In genomic region chr8:106262343-106262742, GRCm38 (mm10) we compare ENCODE assay signal across 9 mouse cellular contexts. TPM values are rescaled to one million over a fixed set of nuclear protein-coding genes. Genes with fewer than 3 reads are reported as not detected.
DNase-seq lines count a peak whose midpoint lies in the region; ATAC-seq and TF ChIP-seq lines count a peak whose summit lies in the region.
"Had no signal": no experiment of that assay in that cellular context is flagged by ENCODE, and none has a peak within 500 bp of the region (broad histone marks: within the 10 kb centered on the region; RNA-seq: fewer than 3 reads in every experiment).

No protein-coding gene starts in this region.

- ATAC-seq in lung, embryonic 15.5 days (ENCODE audit: borderline replicate concordance, extremely low read depth, low FRiP score, low TSS enrichment), result peak; percentile 27; the same call in 1 of the 2 replicates
- ATAC-seq in hindbrain, postnatal 0 days, result no peak

- H3K4me1 ChIP-seq in lung, embryonic 15.5 days, result no peaks in the 10 kb centered on the region
- H3K4me1 ChIP-seq in hindbrain, postnatal 0 days (ENCODE audit: insufficient read depth, low read length), result no peaks in the 10 kb centered on the region
- H3K4me1 ChIP-seq: limb, embryonic 12.5 days had no signal

- H3K9ac ChIP-seq in lung, embryonic 15.5 days, result no peak overlapping the region
- H3K9ac ChIP-seq in hindbrain, postnatal 0 days (replicated peaks; ENCODE audit: low read length), result no peak overlapping the region
- H3K9ac ChIP-seq: limb, embryonic 12.5 days had no signal

- H3K4me2 ChIP-seq in lung, embryonic 15.5 days, result no peak overlapping the region
- H3K4me2 ChIP-seq in hindbrain, postnatal 0 days (ENCODE audit: low read depth, low read length), result no peak overlapping the region
- H3K4me2 ChIP-seq: limb, embryonic 12.5 days had no signal

- no peak for DNase-seq in lung, postnatal 4 days
- peak; percentile 45 for DNase-seq in gastrocnemius, adult 18-20 months (ENCODE audit: low spot score)
- DNase-seq in heart, adult 8-10 months (ENCODE audit: low spot score), result peak; percentile 8
- peak; percentile 52 for DNase-seq in hindbrain, postnatal 0 days (ENCODE audit: low spot score)
- no peak for DNase-seq in liver
- no peak for DNase-seq in thymus, postnatal 25 days
- DNase-seq: cerebellum, adult 9-11 months had no signal

- H3K36me3 ChIP-seq in lung, embryonic 15.5 days, result no peaks in the 10 kb centered on the region
- peaks cover 7% of the 10 kb centered on the region; the same call in 1 of the 2 replicates for H3K36me3 ChIP-seq in hindbrain, postnatal 0 days (ENCODE audit: insufficient read depth, low read length)

- H3K27ac ChIP-seq in lung, embryonic 15.5 days, result no peak overlapping the region
- H3K27ac ChIP-seq in hindbrain, postnatal 0 days, result no peak overlapping the region
- H3K27ac ChIP-seq: limb, embryonic 12.5 days had no signal

- no peaks in the 10 kb centered on the region for H3K9me3 ChIP-seq in lung, embryonic 15.5 days
- no peaks in the 10 kb centered on the region for H3K9me3 ChIP-seq in hindbrain, postnatal 0 days (ENCODE audit: low read length)
- H3K9me3 ChIP-seq: limb, embryonic 12.5 days had no signal

- no peaks in the 10 kb centered on the region for H3K27me3 ChIP-seq in lung, embryonic 15.5 days
- no peaks in the 10 kb centered on the region for H3K27me3 ChIP-seq in hindbrain, postnatal 0 days (ENCODE audit: insufficient read depth, low read length)
- H3K27me3 ChIP-seq: limb, embryonic 12.5 days had no signal

- TF ChIP-seq CTCF in hindbrain, postnatal 0 days (IDR thresholded peaks at IDR 0.05; ENCODE audit: low read depth), result no peak

- 34% methylated on average over 5 of the region's 5 CpGs for WGBS in lung, embryonic 15.5 days
- WGBS in hindbrain, postnatal 0 days, result 37% methylated on average over 5 of the region's 5 CpGs

- no peak overlapping the region for H3K4me3 ChIP-seq in lung, embryonic 15.5 days
- no peak overlapping the region for H3K4me3 ChIP-seq in hindbrain, postnatal 0 days (ENCODE audit: low read length)
- H3K4me3 ChIP-seq: limb, embryonic 12.5 days had no signal

RNA-seq across cellular contexts. Expression of gene Prmt7, which starts 51.6 kb away (rescaled TPM):
- 46.3 and 46.5 TPM in 2 replicates for polyA plus RNA-seq in lung, embryonic 15.5 days (2015; fragmentation: Nextera tagmentation; extraction: Ambion mirVana)
- total RNA-seq in gastrocnemius, adult 18-20 months (2021), result 10 to 100 TPM; 27.2 to 30.3 TPM
- total RNA-seq in heart, adult 8-10 months (2022), result 10 to 100 TPM; 26.7 to 27.7 (median 26.9) TPM
- total RNA-seq in hindbrain, postnatal 0 days (2014; rRNA removed), result 60.1 and 71.3 TPM in 2 replicates
- polyA plus RNA-seq in hindbrain, postnatal 0 days (2015; fragmentation: Nextera tagmentation; extraction: Ambion mirVana), result 47.2 and 50.9 TPM in 2 replicates

RNA-seq across cellular contexts. Expression of gene Slc7a6os, which starts 51.6 kb away (rescaled TPM):
- polyA plus RNA-seq in lung, embryonic 15.5 days (2015; fragmentation: Nextera tagmentation; extraction: Ambion mirVana), result 33.4 and 36.0 TPM in 2 replicates
- total RNA-seq in gastrocnemius, adult 18-20 months (2021), result 1 to 10 TPM; 9.5 to 9.7 TPM
- total RNA-seq in heart, adult 8-10 months (2022), result 10 to 100 TPM in 2 of 4 experiments, 1 to 10 TPM in 2; 8.2 to 11.5 (median 10.0) TPM
- total RNA-seq in hindbrain, postnatal 0 days (2014; rRNA removed), result 56.7 and 67.6 TPM in 2 replicates
- polyA plus RNA-seq in hindbrain, postnatal 0 days (2015; fragmentation: Nextera tagmentation; extraction: Ambion mirVana), result 36.1 and 37.4 TPM in 2 replicates

Comparison
In these comparisons a context has a peak if more than half of its experiments do, and no peak if none do; other contexts are left out.
1. DNase-seq: peak in gastrocnemius, adult 18-20 months (single experiment), heart, adult 8-10 months (single experiment) and hindbrain, postnatal 0 days (single experiment); none in lung, postnatal 4 days (0 of 2), liver (single experiment) and thymus, postnatal 25 days (single experiment).